Mouse (Mus musculus) layer of hippocampus, adult 9-11 months (tissue): ENCODE measurements around the gene Vps26a.
"Not testable (repeated sequence)": the region's sequence is repeated elsewhere in the genome, so short reads cannot be mapped to it uniquely, and the experiment has no call there.

Source experiments
- DNase-seq: peaks from one replicate; pipeline ENCODE4 v3.0.0; 2022

Gene Vps26a

GRCm38 (mm10) chr10:62500088-62500915, 13.7 kb upstream of the Vps26a start:
- peak; percentile 27 for DNase-seq

DNA sequence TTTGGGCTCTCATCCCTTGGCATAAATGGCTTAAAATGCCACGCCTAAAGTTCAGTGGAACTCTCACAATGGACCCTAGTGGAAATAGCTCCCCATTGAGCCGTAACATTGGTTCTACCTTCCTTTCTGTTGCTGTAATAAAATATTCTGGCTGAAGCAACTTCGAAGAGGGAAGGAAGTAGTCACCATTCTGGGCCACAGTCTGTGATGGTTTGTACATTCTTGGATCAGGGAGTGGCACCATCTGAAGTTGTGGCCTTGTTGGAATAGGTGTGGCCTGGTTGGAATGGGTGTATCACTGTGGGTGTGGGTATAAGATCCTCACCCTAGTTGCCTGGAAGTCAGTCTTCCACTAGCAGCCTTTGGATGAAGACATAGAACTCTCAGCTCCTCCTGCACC, 5.1 kb upstream of the Vps26a start:
- not testable (repeated sequence) for DNase-seq

DNA sequence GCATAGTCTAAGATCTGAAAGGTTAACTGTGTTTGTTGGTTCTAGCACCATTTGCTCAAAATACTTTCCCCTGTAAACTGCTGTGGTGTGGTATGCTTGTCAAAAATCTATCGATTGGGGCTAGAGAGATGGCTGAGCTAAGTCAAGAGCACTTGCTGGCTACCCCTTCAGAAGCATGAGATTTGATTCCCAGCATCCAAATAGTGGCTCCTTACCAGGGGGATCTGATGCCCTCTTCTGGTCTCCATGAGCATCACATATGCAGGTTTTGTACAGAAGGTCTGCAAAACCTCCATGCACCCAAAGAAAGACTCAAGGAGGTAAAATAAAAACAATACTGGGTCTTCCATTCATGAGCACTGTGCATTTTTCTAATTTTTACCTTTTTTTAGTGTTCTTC, 1.7 kb upstream of the Vps26a start:
- no peak for DNase-seq

- DNase-seq = no peak
These were observed 575 bp downstream of the Vps26a start for GRCm38 (mm10) chr10:62485878-62486582.

DNA sequence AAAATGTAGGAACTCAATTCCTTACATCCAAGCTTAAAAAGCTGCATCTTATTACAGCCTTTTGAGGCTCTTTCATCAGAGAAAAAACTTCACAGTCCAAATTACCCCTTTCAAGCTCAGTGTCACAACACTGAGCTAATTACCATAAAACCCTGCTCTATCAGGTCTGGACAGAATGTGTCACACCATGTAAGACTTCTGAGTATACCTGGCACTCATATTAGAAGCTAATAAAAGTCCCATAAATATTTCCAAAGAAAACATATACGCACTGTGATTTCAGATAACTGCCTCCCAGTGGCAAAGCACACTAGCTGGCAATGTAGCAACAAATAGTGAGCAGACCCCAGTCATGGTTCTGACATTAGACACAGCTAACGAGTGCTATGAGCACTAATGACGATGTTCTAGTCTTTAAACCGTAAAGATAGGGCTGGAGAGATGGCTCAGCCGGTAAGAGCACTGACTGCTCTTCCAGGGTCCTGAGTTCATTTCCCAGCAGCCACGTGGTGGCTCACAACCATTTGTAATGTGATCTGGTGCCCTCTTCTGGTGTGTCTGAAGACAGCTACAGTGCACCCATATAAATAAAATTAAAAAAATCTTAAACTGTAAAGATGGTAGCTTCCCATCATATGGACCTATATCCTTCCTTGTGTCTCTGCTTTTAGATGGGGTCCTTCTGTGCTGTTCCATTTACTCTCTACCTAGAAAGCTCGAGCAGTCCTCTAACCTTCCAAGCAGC, 5.3 kb downstream of the Vps26a start:
- DNase-seq = no peak

DNA sequence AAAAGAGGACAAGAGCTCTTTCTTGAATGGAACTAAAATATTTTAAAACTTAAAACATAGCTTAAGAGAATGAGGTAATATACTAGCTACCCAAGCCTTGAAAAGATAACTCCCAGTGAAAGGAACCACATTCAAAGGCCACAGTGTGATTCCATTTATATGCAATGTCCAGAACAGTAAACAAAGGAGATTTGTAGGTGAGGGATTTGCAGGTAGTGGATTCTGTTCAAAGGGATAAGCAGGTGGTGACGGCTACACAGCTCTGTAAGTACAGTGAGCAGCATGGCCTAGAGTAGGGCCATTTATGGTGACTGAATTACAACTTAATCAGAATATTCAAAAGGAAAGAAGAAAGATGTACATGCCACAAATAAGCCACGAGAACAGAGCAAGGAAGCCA, 9.6 kb downstream of the Vps26a start:
- DNase-seq = no peak

- DNase-seq = no peak
These were observed 11.7 kb downstream of the Vps26a start for GRCm38 (mm10) chr10:62474944-62475343.

DNA sequence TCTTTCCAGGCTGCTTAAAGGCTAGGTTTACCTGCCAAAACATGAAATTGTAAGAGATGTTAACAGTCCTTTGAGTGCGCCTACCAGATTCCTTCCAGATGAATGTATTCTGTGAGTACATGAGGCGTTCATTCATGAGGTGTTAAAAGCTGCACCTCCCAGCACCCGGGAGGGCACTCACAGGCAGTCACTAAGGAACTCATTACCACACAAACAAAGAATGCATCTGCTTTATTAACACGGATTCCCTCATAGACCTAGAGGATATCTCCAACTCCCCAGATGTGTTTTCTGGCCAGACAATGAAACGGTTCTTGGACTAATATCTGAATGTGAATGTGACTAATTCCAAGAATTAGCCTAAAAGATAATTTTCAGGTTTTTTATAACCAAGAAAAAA, 15.5 kb downstream of the Vps26a start:
- no peak for DNase-seq

GRCm38 (mm10) chr10:62469736-62470135, 16.9 kb downstream of the Vps26a start:
- DNase-seq = no peak

DNA sequence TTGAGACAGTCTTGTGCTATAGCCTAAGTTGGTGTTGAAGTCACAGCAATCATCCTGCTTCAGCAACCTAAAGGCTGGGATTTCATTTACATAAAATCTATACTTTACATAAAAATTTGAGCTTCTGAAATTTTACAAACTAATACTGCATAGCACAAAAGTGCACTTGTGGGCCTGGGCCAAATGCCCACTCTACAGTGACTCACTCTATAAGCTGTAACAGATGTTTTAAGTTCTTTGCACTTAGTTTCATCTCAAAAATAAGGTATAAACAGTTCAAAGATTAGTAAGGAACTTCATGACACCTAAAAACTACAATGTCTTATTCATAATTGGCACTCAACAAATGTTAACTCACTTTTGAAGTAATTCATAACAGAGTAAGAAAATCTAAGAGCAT, 25.3 kb downstream of the Vps26a start:
- DNase-seq = no peak

DNA sequence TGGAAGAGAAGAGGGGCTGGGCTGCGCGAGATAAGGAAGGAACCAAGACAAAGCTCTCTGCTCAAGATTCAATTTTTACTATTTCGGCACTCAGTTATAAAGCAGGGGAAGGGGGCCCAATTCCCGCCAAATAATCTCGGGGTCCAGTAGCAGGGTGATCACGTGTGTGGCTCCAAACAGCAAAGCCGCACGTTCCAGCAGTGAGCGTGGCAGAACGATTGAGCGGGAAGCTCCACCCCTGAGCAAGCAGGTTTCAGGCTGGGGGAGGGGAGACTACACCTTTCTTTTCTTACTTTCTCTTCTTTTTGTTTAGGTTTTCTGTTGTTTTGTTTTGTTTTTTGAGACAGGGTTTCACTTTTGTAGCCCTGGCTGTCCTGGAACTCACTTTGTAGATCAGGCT, 34.6 kb downstream of the Vps26a start:
- not testable (repeated sequence) for DNase-seq

- DNase-seq = no peak
These were observed 36.3 kb downstream of the Vps26a start for GRCm38 (mm10) chr10:62450280-62450640.

- DNase-seq = peak; percentile 92
These were observed 37.0 kb downstream of the Vps26a start, which contains the start of the genes 4930507D05Rik and Supv3l1 for GRCm38 (mm10) chr10:62449364-62450279. TSS of gene 4930507D05Rik (plus strand) at chr10:62449489. TSS of gene Supv3l1 (minus strand) at chr10:62449738.

DNA sequence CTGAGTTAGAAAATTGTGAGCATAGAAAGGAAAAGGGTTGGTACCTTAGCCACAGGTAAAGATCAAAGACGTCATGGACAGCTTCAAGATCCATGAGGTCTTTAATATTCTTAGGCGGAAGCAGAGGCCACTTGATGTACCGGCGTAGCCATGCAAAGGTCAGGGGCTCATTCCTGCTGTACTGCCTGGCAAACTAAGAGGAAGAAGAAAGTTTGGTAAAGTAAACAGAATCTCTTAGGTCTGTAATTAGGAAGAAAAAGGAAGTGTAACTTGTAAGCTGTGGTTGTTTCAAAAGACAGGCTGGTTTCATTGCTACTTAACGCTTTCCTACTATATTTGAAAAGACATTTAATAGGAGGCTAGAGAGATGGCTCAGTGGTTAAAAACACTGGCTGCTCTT, 56.2 kb downstream of the Vps26a start:
- no peak for DNase-seq

GRCm38 (mm10) chr10:62425081-62425871, 61.3 kb downstream of the Vps26a start:
- no peak for DNase-seq

DNA sequence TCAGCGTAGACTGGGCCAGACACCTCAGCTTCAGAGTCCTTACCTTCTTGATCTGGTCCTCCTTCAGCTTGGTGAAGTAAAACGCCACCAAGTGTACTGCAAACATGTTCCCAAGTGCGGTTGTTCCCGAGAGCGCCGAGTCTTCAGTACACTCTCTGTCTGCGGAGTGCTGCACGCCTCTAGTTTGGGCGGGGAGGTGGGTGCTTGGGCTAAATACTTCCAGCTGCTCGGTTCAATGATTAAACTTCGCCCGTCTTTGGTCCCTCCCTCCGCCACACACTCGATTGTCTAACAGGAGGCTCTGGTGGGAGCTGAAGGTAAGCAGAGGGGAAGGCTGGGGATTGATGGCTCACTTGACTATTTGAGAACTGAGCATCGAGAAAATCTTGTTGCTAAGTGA, 64.3 kb downstream of the Vps26a start, which contains the start of gene Hkdc1:
Gene Hkdc1 (minus strand): TSS at position 237 of the 400 bp plus-strand sequence.
- no peak for DNase-seq

GRCm38 (mm10) chr10:62421127-62421526, 65.5 kb downstream of the Vps26a start:
- DNase-seq = no peak

DNA sequence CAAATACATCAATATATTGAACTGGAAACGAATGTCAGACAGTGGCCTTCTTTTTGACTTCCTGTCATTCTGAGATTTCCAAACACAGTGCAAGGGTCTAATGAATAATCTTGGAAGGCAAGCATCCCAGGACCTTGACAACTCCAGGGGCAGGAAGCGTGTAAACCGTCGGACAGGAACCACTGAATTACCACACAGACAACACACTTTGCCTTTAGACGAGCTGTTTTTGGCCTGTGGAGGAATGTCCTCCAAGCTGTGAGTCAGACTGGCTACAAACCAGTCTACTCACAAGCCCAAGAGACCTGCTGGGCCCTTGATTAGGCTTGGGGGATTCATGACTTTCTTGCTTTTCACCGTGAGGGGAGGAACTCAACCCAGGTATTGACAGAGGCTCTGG, 66.2 kb downstream of the Vps26a start:
- no peak for DNase-seq

DNA sequence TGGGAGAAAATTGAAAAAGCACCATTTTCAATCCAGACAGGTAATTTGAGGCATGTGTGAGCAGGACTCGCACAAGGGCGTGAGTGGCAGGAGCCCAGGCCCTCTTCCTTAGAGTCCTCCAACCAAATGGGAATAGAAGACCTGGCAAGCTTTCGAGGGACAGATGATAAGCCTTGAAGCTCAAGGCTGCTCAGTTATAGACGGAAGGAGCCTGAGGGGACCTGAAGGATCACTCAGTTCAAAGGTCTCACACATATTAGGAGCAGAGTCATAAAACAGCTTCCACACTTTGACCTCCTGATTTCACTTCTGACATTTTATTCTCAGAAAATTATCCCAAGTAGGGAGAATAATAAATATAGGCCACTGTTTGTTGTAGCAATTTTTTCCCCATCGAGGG, 67.2 kb downstream of the Vps26a start:
- DNase-seq = no peak

DNA sequence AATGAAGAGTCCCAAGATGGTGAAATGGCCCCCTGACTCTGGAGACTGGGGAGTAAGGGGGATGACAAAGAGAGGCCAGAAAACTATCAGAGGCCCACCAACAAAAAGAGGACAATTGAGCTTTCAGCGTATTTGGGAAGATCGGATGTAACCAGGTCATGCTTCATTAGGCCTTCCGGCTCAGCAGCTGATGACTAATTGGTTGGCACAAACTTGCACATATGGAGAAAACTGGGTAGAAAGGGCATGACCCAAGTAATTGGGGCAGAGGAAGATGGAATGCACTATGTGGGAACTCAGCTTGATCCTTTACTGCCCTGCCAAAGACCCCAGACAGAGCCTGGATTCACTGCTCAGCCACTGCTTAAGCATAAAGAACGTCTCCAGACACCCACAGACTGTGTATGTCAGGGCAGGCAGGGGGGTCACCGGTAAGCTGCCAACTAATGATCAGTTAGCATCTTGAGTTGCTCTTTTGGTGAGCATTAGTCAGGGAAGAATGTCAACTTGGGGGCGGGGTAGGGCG, 67.7 kb downstream of the Vps26a start:
- no peak for DNase-seq

GRCm38 (mm10) chr10:62413606-62413982, 73.0 kb downstream of the Vps26a start:
- DNase-seq = no peak
